Mouse (Mus musculus) left cerebral cortex, postnatal 14 days (tissue): ENCODE results near the gene Slc29a1. TPM values are rescaled to one million over a fixed set of nuclear protein-coding genes. Genes with fewer than 3 reads are reported as not detected.

ENCODE experiments used
- DNase-seq, 2 experiments: peaks; one replicate each; pipeline ENCODE4 v3.0.0; 2021 to 2022; ENCODE audit warnings: low spot score in 2 of 2, mixed read lengths in 1 of 2
- intact Hi-C: fragments of 180-260 bp; cut with DNase I; formaldehyde crosslinking; loops from one replicate; pipeline ENCODE4 v1.15.1; 2025
- total RNA-seq, 2 experiments: library from RNA; stranded (reverse); gene quantifications; 2 replicates each; pipeline ENCODE4 v1.2.3; 2021

Gene Slc29a1
- total RNA-seq, 2 experiments from 2014 or later: 21.0 to 24.4 TPM

GRCm38 (mm10) chr17:45616046-45616650 is 16.7 kb upstream of the Slc29a1 start:
- intact Hi-C loops: no loop called here
- no peak for DNase-seq

GRCm38 (mm10) chr17:45612921-45613320 is 13.5 kb upstream of the Slc29a1 start:
- intact Hi-C loops: no loop called here
- DNase-seq: no peak

GRCm38 (mm10) chr17:45612008-45612407 is 12.6 kb upstream of the Slc29a1 start:
- no peak for DNase-seq
- intact Hi-C loops: no loop called here

- intact Hi-C loops: no loop called here
- DNase-seq: no peak
Observed at GRCm38 (mm10) chr17:45610144-45610866, 10.9 kb upstream of the Slc29a1 start.

GRCm38 (mm10) chr17:45608396-45608795 is 9.0 kb upstream of the Slc29a1 start:
- DNase-seq: no peak
- intact Hi-C loops: no loop called here

GRCm38 (mm10) chr17:45606992-45607879 is 7.8 kb upstream of the Slc29a1 start:
- intact Hi-C loops: no loop called here
- no peak for DNase-seq

GRCm38 (mm10) chr17:45602984-45603383 is 3.6 kb upstream of the Slc29a1 start:
- intact Hi-C loops: no loop called here
- no peak for DNase-seq

- intact Hi-C loops: no loop called here
- DNase-seq: no peak
Observed at GRCm38 (mm10) chr17:45601877-45602304, 2.5 kb upstream of the Slc29a1 start, which contains the start of gene Mymx. Mymx (minus strand) TSS chr17:45602102.

GRCm38 (mm10) chr17:45601325-45601724 is 1.9 kb upstream of the Slc29a1 start:
- intact Hi-C loops: no loop called here
- DNase-seq: no peak

- DNase-seq: no peak
- intact Hi-C loops: no loop called here
Observed at GRCm38 (mm10) chr17:45600267-45600666, 861 bp upstream of the Slc29a1 start.

- intact Hi-C loops: no loop called here
- no peak for DNase-seq
Observed at GRCm38 (mm10) chr17:45598891-45599290, 515 bp downstream of the Slc29a1 start.

- no peak for DNase-seq
- intact Hi-C loops: no loop called here
Observed at GRCm38 (mm10) chr17:45598376-45598775, 1.0 kb downstream of the Slc29a1 start.

- DNase-seq: no peak
- intact Hi-C loops: no loop called here
Observed at GRCm38 (mm10) chr17:45597787-45598186, 1.6 kb downstream of the Slc29a1 start.

GRCm38 (mm10) chr17:45596631-45597396 is 2.6 kb downstream of the Slc29a1 start:
- intact Hi-C loops: no loop called here
- DNase-seq: peak; percentile 67 to 84

- intact Hi-C loops: no loop called here
- peak in 1 of 2 experiments; percentile 53 for DNase-seq
Observed at GRCm38 (mm10) chr17:45595736-45596390, 3.5 kb downstream of the Slc29a1 start.

GRCm38 (mm10) chr17:45594881-45595735 is 4.3 kb downstream of the Slc29a1 start:
- intact Hi-C loops: no loop called here
- DNase-seq: peak in 1 of 2 experiments; percentile 60

GRCm38 (mm10) chr17:45594195-45594594 is 5.2 kb downstream of the Slc29a1 start:
- intact Hi-C loops: no loop called here
- no peak for DNase-seq

- no peak for DNase-seq
- intact Hi-C loops: no loop called here
Observed at GRCm38 (mm10) chr17:45593479-45593878, 5.9 kb downstream of the Slc29a1 start.
